Mouse (Mus musculus): Measurements from ENCODE around the gene Kcnq5.

- TF ChIP-seq GATA1 (IDR thresholded peaks at IDR 0.05; ENCODE audit: low read length), result no peak
- no peak for TF ChIP-seq TAL1 (IDR thresholded peaks at IDR 0.05; ENCODE audit: low read length)
Measured at GRCm38 (mm10) chr1:21613933-21614332, 347.8 kb downstream of the Kcnq5 start.

Measured in erythroblast, embryonic 14.5 days (primary cell).